Mouse (Mus musculus) heart, embryonic 15.5 days (tissue): Measurements from ENCODE around the gene Nedd4. TPM values are rescaled to one million over a fixed set of nuclear protein-coding genes. Genes with fewer than 3 reads are reported as not detected.
"Not testable (repeated sequence)": the region's sequence is repeated elsewhere in the genome, so short reads cannot be mapped to it uniquely, and the experiment has no call there.

Experiments used
- ATAC-seq: fragments of 200-750 bp; cut with Nextera tagmentation; replicated peaks from 2 replicates; pipeline ENCODE4 v1.8.0; 2017; ENCODE audit warnings: low read depth, moderate TSS enrichment; ENCODE audit not compliant: insufficient number of reproducible peaks, insufficient read depth, low FRiP score
- H3K27ac ChIP-seq: fragments of 300-500 bp; sonication (generic); 2 replicates; pipeline ENCODE4 v1.5.1; 2015; ENCODE audit warnings: mild to moderate bottlenecking, inconsistent platforms
- H3K27me3 ChIP-seq: fragments of 300-500 bp; sonication (generic); 2 replicates; pipeline ENCODE4 v1.6.1; 2015; ENCODE audit warnings: inconsistent platforms
- H3K36me3 ChIP-seq: fragments of 300-500 bp; sonication (generic); 2 replicates; pipeline ENCODE4 v1.6.1; 2015; ENCODE audit warnings: mild to moderate bottlenecking, inconsistent platforms
- H3K4me1 ChIP-seq: fragments of 300-500 bp; sonication (generic); replicated peaks from 2 replicates; pipeline ENCODE4 v1.6.1; 2015; ENCODE audit warnings: inconsistent platforms
- H3K4me2 ChIP-seq: fragments of 300-500 bp; sonication (generic); 2 replicates; pipeline ENCODE4 v1.6.1; 2015; ENCODE audit warnings: inconsistent platforms, mild to moderate bottlenecking, moderate library complexity
- H3K4me3 ChIP-seq: fragments of 300-500 bp; sonication (generic); 2 replicates; pipeline ENCODE4 v1.5.1; 2015; ENCODE audit warnings: mild to moderate bottlenecking, inconsistent platforms
- H3K9ac ChIP-seq: fragments of 300-500 bp; sonication (generic); 2 replicates; pipeline ENCODE4 v1.6.1; 2015; ENCODE audit warnings: mild to moderate bottlenecking, inconsistent platforms
- H3K9me3 ChIP-seq: fragments of 300-500 bp; sonication (generic); replicated peaks from 2 replicates; pipeline ENCODE4 v1.6.1; 2016; ENCODE audit warnings: inconsistent platforms
- WGBS: fragments of 180-500 bp; shearing (Covaris S2); methylation state at CpG from one replicate; pipeline ENCODE4 v1.1.7; 2015; ENCODE audit warnings: mixed read lengths; 5-methylcytosine and 5-hydroxymethylcytosine counted together
- polyA plus RNA-seq: library from polyadenylated mRNA; unstranded; fragments of >200 nt; fragmentation: Nextera tagmentation; extraction: Ambion mirVana; gene quantifications from 2 replicates; pipeline ENCODE4 v1.2.1, GENCODE M21; 2015

Nedd4 gene
- polyA plus RNA-seq, 1 experiment from 2014 or later, result 450 TPM

DNA sequence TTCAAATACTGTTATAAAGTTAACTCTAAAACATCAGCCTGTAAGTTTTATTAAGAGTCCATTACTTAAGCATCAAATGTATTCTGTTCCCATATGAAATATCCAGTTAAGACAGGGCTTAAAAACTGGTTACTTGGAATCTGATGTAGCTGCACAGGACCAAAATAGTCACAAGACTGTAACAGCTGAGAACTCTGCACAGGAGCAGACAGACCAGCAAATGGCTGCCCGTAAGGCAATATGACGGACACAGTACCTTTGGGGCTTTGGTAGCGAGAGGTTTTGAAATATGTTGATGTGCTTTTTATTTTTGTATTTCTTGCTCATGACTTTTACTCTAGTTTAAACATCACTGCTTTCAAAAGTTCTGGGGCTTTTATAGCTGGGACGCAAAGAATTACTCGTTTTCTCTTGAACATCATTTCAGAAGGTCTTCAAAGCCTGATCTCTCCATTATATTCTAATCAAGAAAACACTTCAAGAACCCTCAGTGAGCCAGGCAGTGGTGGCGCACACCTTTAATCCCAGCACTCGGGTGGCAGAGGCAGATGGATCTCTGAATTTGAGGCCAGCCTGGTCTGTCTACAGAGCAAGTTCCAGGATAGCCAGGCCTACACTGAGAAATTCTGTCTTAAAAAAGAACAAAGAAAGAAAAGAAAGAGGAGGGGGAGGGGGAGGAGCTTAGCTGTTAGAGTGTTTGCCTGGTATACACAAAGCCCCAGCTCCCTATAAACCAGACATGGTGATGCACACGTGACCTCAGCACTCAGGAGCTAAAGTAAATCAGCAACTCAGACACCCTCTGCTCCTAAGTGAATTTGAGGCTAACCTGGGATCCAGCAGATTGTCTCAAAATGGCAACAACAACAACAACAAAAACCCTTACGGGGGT lies 22.9 kb upstream of the Nedd4 start:
- peak overlapping the region; percentile 98 for H3K27ac ChIP-seq
- no peaks in the 10 kb centered on the region for H3K9me3 ChIP-seq
- WGBS, result 48% methylated on average over 9 of the region's 9 CpGs
- H3K4me3 ChIP-seq, result peak overlapping the region; percentile 48
- H3K36me3 ChIP-seq, result no peaks in the 10 kb centered on the region
- peak; percentile 61 for ATAC-seq
- H3K4me2 ChIP-seq, result peak overlapping the region; percentile 70
- H3K9ac ChIP-seq, result peak overlapping the region; percentile 60
- peaks cover 30% of the 10 kb centered on the region for H3K4me1 ChIP-seq
- H3K27me3 ChIP-seq, result no peaks in the 10 kb centered on the region

DNA sequence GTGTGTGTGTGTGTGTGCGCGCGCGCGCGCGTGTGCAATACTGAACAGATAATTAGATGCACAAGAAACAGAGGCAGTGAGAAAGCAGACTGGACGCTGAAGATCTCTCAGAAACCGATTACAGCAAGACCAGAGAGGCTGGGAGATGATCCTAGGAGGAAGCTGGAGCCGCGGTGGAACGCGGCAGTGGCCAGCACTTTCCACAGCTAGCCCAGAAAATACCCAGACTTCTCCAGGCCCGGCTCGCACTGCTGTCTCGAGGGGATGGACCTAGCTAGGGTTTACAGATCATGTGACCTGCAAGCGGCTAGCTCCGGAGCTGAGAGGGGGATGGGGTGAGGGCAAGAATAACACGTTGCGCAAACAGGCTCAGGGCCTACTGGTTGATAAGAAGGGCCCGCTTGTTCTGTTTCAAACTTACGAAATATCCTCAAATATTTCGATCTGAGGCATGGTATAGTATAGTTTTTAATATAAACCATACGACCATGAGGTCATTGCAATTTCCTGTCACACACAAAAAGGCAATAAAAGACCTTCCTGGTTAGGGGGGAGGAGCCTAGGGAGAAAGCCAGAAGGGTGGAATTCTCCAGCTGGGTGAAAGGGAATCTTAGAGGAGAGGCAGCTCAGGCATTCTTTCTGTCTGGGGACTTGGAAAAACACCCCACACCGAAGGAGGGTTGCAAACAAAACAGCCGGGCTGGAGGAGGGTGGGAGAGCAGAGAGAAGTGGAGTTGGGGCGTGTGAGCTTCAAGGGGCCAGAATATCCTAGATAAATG lies 22.1 kb upstream of the Nedd4 start:
- peaks cover 35% of the 10 kb centered on the region for H3K4me1 ChIP-seq
- 1% methylated on average over 27 of the region's 27 CpGs for WGBS
- H3K27ac ChIP-seq, result peak overlapping the region; percentile 98
- peak overlapping the region; percentile 60 for H3K9ac ChIP-seq
- no peaks in the 10 kb centered on the region for H3K27me3 ChIP-seq
- ATAC-seq, result peak; percentile 90
- H3K4me3 ChIP-seq, result peak overlapping the region; percentile 48
- peak overlapping the region; percentile 70 for H3K4me2 ChIP-seq
- no peaks in the 10 kb centered on the region for H3K36me3 ChIP-seq
- no peaks in the 10 kb centered on the region for H3K9me3 ChIP-seq

DNA sequence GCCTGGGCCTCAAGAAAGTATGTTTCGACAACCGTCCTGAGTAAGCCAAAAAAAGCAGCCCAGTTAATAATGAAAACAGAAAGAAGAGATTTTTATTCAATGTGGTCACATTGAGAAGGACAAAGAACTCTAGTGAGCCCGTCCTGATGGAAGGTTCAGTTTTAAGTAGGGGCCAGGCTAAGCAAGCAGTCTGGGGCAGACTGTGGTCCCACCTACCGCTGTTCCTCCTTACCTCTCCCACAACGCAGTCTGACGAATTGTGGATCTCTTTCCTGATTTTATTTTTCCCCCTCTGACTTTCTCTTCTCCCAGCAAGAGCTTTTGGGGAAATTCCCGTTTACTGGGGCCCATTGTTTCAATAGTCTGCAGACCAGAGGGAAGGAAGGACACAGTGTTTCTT lies 21.5 kb upstream of the Nedd4 start:
- Histone ChIP-seq H3K4me3 (peak overlapping the region; percentile 48), H3K4me2 (peak overlapping the region; percentile 70), H3K9ac (peak overlapping the region; percentile 60), H3K36me3 (no peaks in the 10 kb centered on the region), H3K27me3 (no peaks in the 10 kb centered on the region), H3K9me3 (no peaks in the 10 kb centered on the region), H3K4me1 (peaks cover 36% of the 10 kb centered on the region), H3K27ac (peak overlapping the region; percentile 98)
- 11% methylated on average over 7 of the region's 7 CpGs for WGBS
- ATAC-seq, result peak; percentile 29; the same call in 1 of the 2 replicates

DNA sequence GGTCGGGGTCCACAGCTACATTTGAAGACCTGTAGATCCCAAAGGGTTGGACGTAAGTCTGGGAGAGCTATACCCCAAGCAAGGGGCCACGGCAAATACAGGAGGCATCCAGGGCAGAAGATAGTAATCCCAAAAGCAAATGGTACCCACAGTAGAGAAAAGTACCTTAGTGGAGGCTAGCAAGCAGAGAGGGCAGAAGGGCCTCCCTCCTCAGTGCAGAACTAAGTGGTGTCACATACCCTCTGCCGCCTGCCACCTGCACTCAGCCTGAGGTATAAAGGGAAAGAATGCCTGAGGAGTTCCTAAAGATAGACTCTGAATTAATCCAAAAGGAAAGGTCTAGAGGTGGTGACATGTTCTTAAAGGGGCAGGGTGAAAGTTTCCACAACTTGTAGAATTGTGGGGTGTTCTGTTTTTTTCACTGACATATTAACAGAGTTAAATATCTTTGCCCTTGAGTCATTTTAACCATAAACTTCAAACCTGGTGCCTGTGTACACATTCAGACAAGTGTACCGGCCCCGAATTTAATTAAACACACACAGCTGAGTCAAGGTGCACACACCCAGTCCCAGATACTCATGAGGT lies 21.0 kb upstream of the Nedd4 start:
- Histone ChIP-seq H3K27ac (peak overlapping the region; percentile 98), H3K36me3 (no peaks in the 10 kb centered on the region), H3K27me3 (no peaks in the 10 kb centered on the region), H3K9ac (peak overlapping the region; percentile 60; the same call in 1 of the 2 replicates), H3K4me2 (peak overlapping the region; percentile 70), H3K4me1 (peaks cover 39% of the 10 kb centered on the region), H3K4me3 (peak overlapping the region; percentile 48), H3K9me3 (no peaks in the 10 kb centered on the region)
- ATAC-seq, result no peak
- WGBS, result 49% methylated on average over 6 of the region's 6 CpGs

DNA sequence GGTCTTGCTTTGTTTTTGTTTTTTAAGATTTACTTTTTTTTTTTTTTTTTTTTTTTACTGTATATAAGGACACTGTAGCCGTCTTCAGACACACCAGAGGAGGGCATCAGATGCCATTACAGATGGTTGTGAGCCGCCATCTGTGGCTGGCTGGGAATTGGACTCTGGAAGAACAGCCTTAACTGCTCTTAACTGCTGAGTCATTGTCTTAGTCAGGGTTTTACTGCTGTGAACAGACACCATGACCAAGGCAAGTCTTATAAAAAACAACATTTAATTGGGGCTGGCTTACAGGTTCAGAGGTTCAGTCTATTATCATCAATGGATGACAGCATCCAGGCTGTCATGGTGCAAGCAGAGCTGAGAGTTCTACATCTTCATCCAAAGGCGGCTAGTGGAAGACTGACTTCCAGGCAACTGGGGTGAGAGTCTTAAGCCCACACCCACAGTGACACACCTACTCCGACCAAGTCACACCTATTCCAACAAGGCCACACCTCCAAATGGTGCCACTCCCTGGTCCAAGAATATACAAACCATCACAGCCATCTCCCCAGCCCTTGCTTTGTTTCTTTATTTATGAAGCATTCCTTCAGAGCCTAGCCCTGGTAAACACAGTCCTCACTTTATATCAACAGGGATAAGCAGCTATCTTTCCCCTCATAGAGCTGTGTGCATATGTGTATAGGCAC lies 19.2 kb upstream of the Nedd4 start:
- ATAC-seq, H3K27ac ChIP-seq, H3K27me3 ChIP-seq, H3K36me3 ChIP-seq, H3K9ac ChIP-seq, H3K4me2 ChIP-seq, H3K9me3 ChIP-seq, H3K4me3 ChIP-seq: not testable (repeated sequence)
- 82% methylated on average over 4 of the region's 4 CpGs for WGBS
- H3K4me1 ChIP-seq, result peaks cover 39% of the 10 kb centered on the region

DNA sequence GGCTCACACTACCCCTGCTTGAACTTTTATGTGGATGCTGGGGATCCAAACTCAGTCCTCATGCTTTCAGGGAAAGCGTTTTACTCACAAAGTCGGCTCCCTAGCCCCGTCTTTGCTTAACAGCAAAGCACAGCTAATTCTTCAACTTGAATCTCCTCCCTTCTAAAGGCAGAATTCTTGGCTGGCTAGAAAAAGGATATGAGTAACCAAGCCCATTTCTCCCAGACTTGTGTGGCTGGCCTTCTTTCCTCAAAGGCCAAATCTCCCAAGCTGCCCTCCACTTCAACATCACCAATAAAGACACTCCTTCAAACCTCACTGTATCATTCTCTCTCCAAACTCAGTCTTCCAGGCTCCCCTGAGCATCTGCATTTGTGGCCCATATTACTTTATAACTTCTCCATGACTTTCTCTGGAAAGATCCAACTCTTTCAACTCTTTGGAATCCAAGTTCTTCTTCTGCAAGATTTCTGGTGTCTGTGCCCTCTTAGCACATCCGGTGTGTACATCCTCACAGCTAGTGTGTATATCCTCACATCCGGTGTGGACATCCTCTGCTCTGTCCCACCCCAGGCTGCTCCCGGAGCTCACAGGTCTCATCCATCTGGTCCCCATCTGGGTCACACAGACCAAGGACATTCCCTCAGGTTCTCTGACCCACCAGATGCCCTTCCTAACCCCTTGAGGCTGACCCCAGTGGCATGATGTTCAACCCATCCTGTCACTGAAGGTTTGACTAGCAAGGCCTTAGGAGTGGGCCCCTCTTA lies 18.3 kb upstream of the Nedd4 start:
- Histone ChIP-seq H3K9me3 (no peaks in the 10 kb centered on the region), H3K36me3 (no peaks in the 10 kb centered on the region), H3K27me3 (no peaks in the 10 kb centered on the region), H3K4me1 (peaks cover 39% of the 10 kb centered on the region), H3K27ac (peak overlapping the region; percentile 67), H3K4me3 (no peak overlapping the region), H3K4me2 (no peak overlapping the region), H3K9ac (no peak overlapping the region)
- no peak for ATAC-seq
- 81% methylated on average over 6 of the region's 6 CpGs for WGBS

DNA sequence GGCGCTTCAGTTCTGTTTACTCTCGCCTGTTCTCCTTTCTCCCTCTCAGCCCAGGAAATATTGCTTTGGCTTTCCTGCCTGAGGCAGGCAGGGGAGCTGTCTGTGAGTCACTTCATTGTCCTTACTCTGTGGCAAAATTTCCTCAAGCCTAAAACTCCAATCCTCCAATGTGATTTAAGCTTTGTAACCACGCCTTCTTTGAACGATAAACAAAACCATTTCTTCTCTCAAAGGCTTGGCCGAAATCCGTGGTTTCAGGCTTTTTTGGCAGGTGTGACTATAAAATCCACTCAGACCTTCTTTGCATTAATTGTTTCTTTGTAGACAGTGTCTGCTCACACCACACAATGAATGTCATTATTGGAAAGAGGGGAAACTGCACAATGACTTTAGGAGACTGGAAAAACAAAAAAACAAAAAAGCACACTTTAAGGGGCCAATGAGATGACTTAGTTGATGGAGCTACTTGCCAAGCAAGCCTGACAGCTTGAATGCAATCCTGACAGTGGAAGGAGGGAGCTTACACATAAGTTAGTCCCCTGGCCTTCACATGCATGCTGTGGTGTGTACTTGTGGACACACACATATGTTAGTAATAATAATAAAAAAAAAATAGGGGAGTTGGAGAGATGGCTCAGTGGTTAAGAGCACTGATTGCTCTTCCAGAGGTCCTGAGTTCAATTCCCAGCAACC lies 17.6 kb upstream of the Nedd4 start:
- ATAC-seq, result no peak

DNA sequence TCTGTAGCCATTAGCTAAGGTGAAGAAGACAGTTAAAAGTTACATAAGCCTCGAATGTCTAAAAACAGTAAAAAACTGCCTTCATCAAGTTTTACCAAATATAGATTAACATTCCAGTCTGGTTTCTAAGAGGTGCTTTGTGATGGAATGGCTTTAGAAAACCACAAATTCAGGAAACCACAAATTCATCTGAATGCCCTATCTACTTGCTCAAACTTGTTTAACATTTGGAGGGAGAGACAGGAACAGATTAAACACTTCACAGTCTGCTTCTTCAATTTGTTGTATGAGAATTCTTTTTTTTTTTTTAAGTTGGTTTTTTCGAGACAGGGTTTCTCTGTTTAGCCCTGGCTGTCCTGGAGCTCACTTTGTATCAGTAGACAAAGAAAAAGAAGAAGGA lies 12.4 kb upstream of the Nedd4 start:
- Histone ChIP-seq H3K9ac (no peak overlapping the region), H3K27ac (no peak overlapping the region), H3K4me1 (peaks cover 22% of the 10 kb centered on the region), H3K4me3 (no peak overlapping the region), H3K9me3 (no peaks in the 10 kb centered on the region), H3K36me3 (no peaks in the 10 kb centered on the region), H3K4me2 (no peak overlapping the region), H3K27me3 (no peaks in the 10 kb centered on the region)
- no peak for ATAC-seq
- WGBS, result 45% methylated on average over 2 of the region's 2 CpGs

More for the DNA sequence above, 17.6 kb upstream of the Nedd4 start:
- no peak overlapping the region for H3K4me3 ChIP-seq
- peak overlapping the region; percentile 67 for H3K27ac ChIP-seq
- no peak overlapping the region for H3K9ac ChIP-seq
- no peaks in the 10 kb centered on the region for H3K36me3 ChIP-seq
- no peaks in the 10 kb centered on the region for H3K27me3 ChIP-seq
- WGBS, result 50% methylated on average over 6 of the region's 6 CpGs
- peaks cover 31% of the 10 kb centered on the region for H3K4me1 ChIP-seq
- H3K9me3 ChIP-seq, result no peaks in the 10 kb centered on the region
- no peak overlapping the region for H3K4me2 ChIP-seq

DNA sequence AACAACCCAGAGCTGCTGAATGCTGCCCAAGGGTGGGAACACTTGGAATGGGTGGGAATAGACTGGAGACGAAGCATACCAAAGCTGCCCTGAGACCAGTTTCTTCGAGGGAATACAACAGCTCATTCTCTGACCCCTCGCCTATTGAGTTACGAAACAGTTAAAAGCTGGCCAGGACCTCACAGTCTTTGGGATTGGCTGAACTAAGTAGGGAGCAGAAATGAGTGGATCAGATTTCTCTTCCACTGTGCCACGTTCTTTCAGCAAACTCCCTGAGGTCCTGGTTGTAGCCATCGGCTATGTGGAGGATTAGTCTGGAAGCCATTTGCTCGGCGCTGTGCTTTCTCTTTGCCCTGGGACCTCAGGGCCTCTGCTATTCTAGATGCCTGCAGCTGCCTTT lies 9.2 kb upstream of the Nedd4 start:
- Histone ChIP-seq H3K4me3 (0 out of 2 replicates have a peak overlapping the region, but pooled peaks have one; percentile 4), H3K36me3 (no peaks in the 10 kb centered on the region), H3K27me3 (no peaks in the 10 kb centered on the region), H3K4me2 (peak overlapping the region; percentile 25), H3K9ac (no peak overlapping the region), H3K4me1 (peaks cover 40% of the 10 kb centered on the region), H3K9me3 (no peaks in the 10 kb centered on the region), H3K27ac (peak overlapping the region; percentile 69)
- WGBS, result 21% methylated on average over 8 of the region's 8 CpGs
- peak; percentile 72; the same call in 1 of the 2 replicates for ATAC-seq

DNA sequence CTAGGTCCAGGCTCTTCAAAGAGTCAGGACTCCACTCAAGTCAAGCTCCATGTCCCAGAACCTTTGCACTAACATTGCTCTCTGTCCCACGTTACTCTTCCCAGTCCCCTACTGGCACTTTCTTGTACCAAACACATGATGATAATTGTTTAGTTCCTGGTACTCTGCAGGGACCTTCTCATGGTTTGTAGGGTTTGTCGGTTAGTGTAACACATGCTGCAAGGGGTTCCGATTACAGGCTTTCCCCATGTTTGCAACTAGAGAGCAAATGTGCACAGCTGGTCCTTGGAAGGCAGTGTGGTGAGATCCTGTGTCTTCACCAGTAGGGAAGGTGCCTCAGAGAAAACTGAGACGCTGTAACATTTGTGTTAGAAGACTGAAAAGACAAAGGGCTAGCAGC lies 8.6 kb upstream of the Nedd4 start:
- WGBS, result 44% methylated on average over 4 of the region's 4 CpGs

More for the DNA sequence above, 8.6 kb upstream of the Nedd4 start:
- H3K27ac ChIP-seq, result peak overlapping the region; percentile 69
- H3K9ac ChIP-seq, result no peak overlapping the region
- H3K4me1 ChIP-seq, result peaks cover 40% of the 10 kb centered on the region
- no peak overlapping the region for H3K4me3 ChIP-seq
- no peaks in the 10 kb centered on the region for H3K27me3 ChIP-seq
- ATAC-seq, result no peak
- no peak overlapping the region for H3K4me2 ChIP-seq
- H3K9me3 ChIP-seq, result no peaks in the 10 kb centered on the region
- H3K36me3 ChIP-seq, result no peaks in the 10 kb centered on the region
